Mouse (Mus musculus) hindbrain, embryonic 10.5 days (tissue): Measurements from ENCODE around the gene Prrt4. TPM values are rescaled to one million over a fixed set of nuclear protein-coding genes. Genes with fewer than 3 reads are reported as not detected.

Source experiments
- DNase-seq: peaks from one replicate; pipeline ENCODE4 v3.0.0-alpha.2; 2017; ENCODE audit warnings: low spot score
- H3K27ac ChIP-seq: fragments of 300-500 bp; sonication (generic); 2 replicates; pipeline ENCODE4 v1.5.1; 2016; ENCODE audit warnings: mild to moderate bottlenecking, moderate library complexity
- H3K27me3 ChIP-seq: fragments of 300-500 bp; sonication (generic); 2 replicates; pipeline ENCODE4 v1.6.1; 2016; ENCODE audit warnings: mild to moderate bottlenecking; ENCODE audit not compliant: poor library complexity, insufficient read depth, severe bottlenecking
- H3K36me3 ChIP-seq: fragments of 300-500 bp; sonication (generic); 2 replicates; pipeline ENCODE4 v1.6.1; 2016; ENCODE audit warnings: mild to moderate bottlenecking, moderate library complexity
- H3K4me1 ChIP-seq: fragments of 300-500 bp; sonication (generic); replicated peaks from 2 replicates; pipeline ENCODE4 v1.6.1; 2016; ENCODE audit warnings: mild to moderate bottlenecking
- H3K4me3 ChIP-seq: fragments of 300-500 bp; sonication (generic); 2 replicates; pipeline ENCODE4 v1.5.1; 2016; ENCODE audit warnings: mild to moderate bottlenecking, moderate library complexity
- H3K9me3 ChIP-seq: fragments of 300-500 bp; sonication (generic); 2 replicates; pipeline ENCODE4 v1.6.1; 2016; ENCODE audit warnings: mild to moderate bottlenecking, moderate library complexity
- WGBS: fragments of 180-500 bp; shearing (Covaris S2); methylation state at CpG from one replicate; pipeline ENCODE4 v1.1.7; 2016; 5-methylcytosine and 5-hydroxymethylcytosine counted together
- polyA plus RNA-seq: library from polyadenylated mRNA; unstranded; fragments of >200 nt; fragmentation: Nextera tagmentation; extraction: Ambion mirVana; gene quantifications from 2 replicates; pipeline ENCODE4 v1.2.1, GENCODE M21; 2016

The Prrt4 gene
- polyA plus RNA-seq, 1 experiment from 2014 or later: 1.6 TPM

GRCm38 (mm10) chr6:29193961-29194750 lies 14.8 kb upstream of the Prrt4 start:
- H3K4me3 ChIP-seq: no peak overlapping the region
- H3K27ac ChIP-seq: no peak overlapping the region; the same call in 1 of the 2 replicates
- H3K27me3 ChIP-seq: peaks cover 51% of the 10 kb centered on the region
- peaks cover 28% of the 10 kb centered on the region for H3K4me1 ChIP-seq
- no peaks in the 10 kb centered on the region for H3K36me3 ChIP-seq
- WGBS: 71% methylated on average over 15 of the region's 15 CpGs
- no peaks in the 10 kb centered on the region for H3K9me3 ChIP-seq
- no peak for DNase-seq

DNA sequence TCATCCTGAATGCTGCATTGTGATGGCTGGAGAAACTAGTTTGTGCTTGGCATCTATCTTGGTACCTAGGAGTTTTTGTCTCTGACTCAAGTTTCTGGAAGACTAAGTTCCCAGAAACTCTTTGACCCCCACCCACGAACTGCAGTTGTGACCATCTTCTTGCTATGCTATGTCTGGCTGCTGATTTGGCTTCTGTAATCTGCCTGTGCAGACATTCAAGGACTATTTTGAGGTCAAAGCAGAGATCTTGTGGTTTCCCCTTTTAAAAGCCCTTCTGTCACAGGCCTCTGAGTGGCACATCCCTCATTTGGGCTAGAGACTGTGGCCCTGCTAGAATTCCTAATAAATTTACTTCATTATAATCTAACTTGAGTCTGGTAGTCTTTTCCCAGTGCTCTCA lies 8.6 kb upstream of the Prrt4 start:
- 70% methylated on average over 1 of the region's 1 CpGs for WGBS
- Histone ChIP-seq H3K36me3 (no peaks in the 10 kb centered on the region), H3K27me3 (peaks cover 10% of the 10 kb centered on the region; the same call in 1 of the 2 replicates), H3K9me3 (no peaks in the 10 kb centered on the region), H3K4me1 (0 out of 2 replicates have a peak, but pooled peaks cover 3% of the 10 kb centered on the region), H3K4me3 (no peak overlapping the region), H3K27ac (no peak overlapping the region)
- DNase-seq: no peak

GRCm38 (mm10) chr6:29179843-29180242 lies 459 bp upstream of the Prrt4 start:
- peak; percentile 4 for DNase-seq
- Histone ChIP-seq H3K27ac (no peak overlapping the region), H3K36me3 (no peaks in the 10 kb centered on the region), H3K9me3 (no peaks in the 10 kb centered on the region), H3K27me3 (peaks cover 82% of the 10 kb centered on the region), H3K4me1 (peaks cover 21% of the 10 kb centered on the region), H3K4me3 (peak overlapping the region; percentile 74)
- 45% methylated on average over 8 of the region's 8 CpGs for WGBS

GRCm38 (mm10) chr6:29177901-29178879 lies 1.2 kb downstream of the Prrt4 start:
- H3K27ac ChIP-seq: peak overlapping the region; percentile 89
- peaks cover 99% of the 10 kb centered on the region for H3K27me3 ChIP-seq
- peak; percentile 33 for DNase-seq
- no peaks in the 10 kb centered on the region for H3K36me3 ChIP-seq
- WGBS: 8% methylated on average over 17 of the region's 17 CpGs
- H3K4me1 ChIP-seq: peaks cover 34% of the 10 kb centered on the region
- no peaks in the 10 kb centered on the region for H3K9me3 ChIP-seq
- H3K4me3 ChIP-seq: peak overlapping the region; percentile 74

DNA sequence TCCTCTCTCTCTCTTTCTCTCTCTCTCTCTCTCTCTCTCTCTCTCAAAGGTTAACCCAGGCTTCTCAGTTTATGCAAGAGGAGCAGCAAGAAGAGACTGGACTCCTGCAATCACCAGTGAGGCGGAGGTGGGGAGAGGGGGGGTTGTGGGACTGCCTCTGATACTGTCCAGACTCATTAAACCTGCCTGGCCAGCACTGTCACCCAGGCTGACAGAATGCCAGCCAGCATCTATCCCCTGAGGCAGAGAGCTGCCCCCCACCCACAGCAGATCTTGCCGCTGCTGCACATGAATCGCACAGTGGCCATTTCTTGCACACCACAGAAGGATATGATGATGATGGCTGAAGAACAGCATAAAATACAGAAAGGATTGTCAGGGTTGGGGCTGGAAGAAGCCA lies 4.3 kb downstream of the Prrt4 start:
- no peak for DNase-seq
- H3K9me3 ChIP-seq: no peaks in the 10 kb centered on the region
- 83% methylated on average over 3 of the region's 3 CpGs for WGBS
- peaks cover 100% of the 10 kb centered on the region for H3K27me3 ChIP-seq
- no peak overlapping the region for H3K27ac ChIP-seq
- peaks cover 49% of the 10 kb centered on the region for H3K4me1 ChIP-seq
- no peak overlapping the region for H3K4me3 ChIP-seq
- H3K36me3 ChIP-seq: no peaks in the 10 kb centered on the region

DNA sequence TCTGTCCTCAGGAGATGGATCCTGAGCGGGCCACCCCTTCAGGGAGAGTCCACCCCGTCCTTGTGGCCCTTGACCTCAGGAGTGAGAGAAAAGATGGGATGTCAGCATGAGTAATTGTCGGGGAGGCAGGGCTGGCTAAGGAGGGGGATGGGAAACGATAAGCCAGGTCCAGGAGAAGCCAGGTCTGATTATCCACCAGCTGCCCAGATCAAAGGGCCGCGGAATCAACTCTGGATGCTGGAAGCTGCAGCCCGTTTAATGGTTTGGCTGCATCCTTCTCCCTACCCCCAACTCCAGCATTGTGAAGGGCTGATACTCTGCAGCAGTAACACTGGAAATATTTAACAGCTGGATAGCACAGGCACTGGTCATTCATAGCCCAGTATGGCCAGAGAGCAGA lies 5.0 kb downstream of the Prrt4 start:
- H3K36me3 ChIP-seq: no peaks in the 10 kb centered on the region
- H3K27ac ChIP-seq: no peak overlapping the region
- 23% methylated on average over 7 of the region's 7 CpGs for WGBS
- peaks cover 52% of the 10 kb centered on the region for H3K4me1 ChIP-seq
- no peak for DNase-seq
- H3K9me3 ChIP-seq: no peaks in the 10 kb centered on the region
- H3K27me3 ChIP-seq: peaks cover 100% of the 10 kb centered on the region
- no peak overlapping the region for H3K4me3 ChIP-seq

DNA sequence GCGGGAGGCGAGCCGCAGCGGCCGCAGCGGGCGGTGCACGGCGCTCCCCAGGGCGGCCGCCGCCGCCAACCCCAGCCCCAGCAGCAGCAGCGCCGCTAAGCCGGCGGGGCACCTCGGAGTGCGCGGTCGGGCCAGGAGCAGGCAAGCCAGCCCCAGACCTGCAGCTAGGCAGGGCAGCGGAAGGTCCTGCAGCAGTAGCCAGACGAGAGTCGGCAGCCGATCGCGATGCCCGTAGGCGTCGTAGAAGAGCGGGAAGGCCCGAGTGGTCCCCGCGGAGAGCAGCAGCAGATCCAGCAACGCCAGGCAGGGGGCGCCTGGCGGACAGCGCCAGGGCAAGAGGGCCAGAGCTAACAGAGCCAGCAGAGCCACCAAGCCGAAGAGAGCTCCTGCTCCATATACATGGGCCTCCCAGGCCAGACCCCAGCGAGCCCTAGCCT lies 8.4 kb downstream of the Prrt4 start:
- peak; percentile 91 for DNase-seq
- Histone ChIP-seq H3K27me3 (peaks cover 97% of the 10 kb centered on the region), H3K4me3 (peak overlapping the region; percentile 65), H3K9me3 (no peaks in the 10 kb centered on the region), H3K4me1 (peaks cover 33% of the 10 kb centered on the region), H3K27ac (peak overlapping the region; percentile 83), H3K36me3 (no peaks in the 10 kb centered on the region)
- WGBS: 0% methylated on average over 40 of the region's 40 CpGs

DNA sequence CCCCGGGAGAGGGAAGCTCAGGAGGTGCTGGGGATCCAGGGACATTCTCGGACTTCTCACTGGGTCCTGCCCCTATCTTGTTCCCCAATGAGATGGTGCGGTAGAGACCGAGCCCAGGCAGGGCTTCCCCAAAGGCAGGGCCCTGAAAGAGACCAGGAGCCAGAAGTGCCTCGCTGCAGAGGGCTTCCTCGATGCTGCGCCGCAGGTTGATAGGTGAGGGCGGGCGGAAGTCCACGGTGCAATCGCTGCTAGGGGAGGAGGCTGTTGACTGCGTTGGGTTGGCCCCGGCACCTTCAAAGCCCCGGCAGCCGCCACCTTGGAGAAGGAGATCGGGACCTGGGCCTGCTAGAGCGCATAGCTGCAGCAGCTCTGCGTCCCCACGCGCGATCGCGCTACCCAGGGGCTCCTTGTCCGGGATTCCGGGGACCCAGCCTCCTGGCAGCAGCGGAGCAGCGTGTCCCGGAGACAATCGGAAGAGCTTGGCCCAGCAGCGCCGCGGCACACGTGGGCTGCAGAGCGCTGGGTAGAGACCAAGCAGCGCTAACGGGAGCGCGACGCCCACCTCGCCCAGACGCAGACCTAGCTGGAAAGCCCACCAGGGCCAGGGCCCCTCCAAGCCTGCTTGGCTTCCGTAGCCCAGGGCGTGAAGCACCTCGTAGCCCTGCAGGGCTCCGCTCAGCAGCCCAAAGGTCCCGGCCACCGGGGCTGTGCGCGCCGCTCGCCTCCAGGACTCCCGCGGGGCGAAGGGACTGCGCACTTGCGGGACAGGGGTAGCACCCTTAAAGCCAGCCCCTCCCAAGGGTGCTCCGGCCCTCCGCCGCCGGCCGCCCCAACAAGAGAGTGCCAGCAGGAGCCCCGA lies 9.1 kb downstream of the Prrt4 start:
- Histone ChIP-seq H3K9me3 (no peaks in the 10 kb centered on the region), H3K4me3 (peak overlapping the region; percentile 65), H3K27me3 (peaks cover 90% of the 10 kb centered on the region), H3K4me1 (peaks cover 33% of the 10 kb centered on the region), H3K27ac (peak overlapping the region; percentile 83), H3K36me3 (no peaks in the 10 kb centered on the region)
- peak; percentile 58 for DNase-seq
- under 1% methylated on average over 63 of the region's 63 CpGs for WGBS

- H3K9me3 ChIP-seq: no peaks in the 10 kb centered on the region
- H3K4me3 ChIP-seq: peak overlapping the region; percentile 65
- DNase-seq: peak; percentile 45
- WGBS: 5% methylated on average over 12 of the region's 12 CpGs
- no peaks in the 10 kb centered on the region for H3K36me3 ChIP-seq
- H3K27ac ChIP-seq: 0 out of 2 replicates have a peak overlapping the region, but pooled peaks have one; percentile 83
- H3K27me3 ChIP-seq: peaks cover 84% of the 10 kb centered on the region
- H3K4me1 ChIP-seq: peaks cover 32% of the 10 kb centered on the region
Measured at GRCm38 (mm10) chr6:29169675-29170062, 9.7 kb downstream of the Prrt4 start.

GRCm38 (mm10) chr6:29168871-29169270 lies 10.5 kb downstream of the Prrt4 start:
- WGBS: 50% methylated on average over 2 of the region's 2 CpGs
- Histone ChIP-seq H3K27me3 (peaks cover 76% of the 10 kb centered on the region), H3K4me1 (peaks cover 27% of the 10 kb centered on the region), H3K36me3 (no peaks in the 10 kb centered on the region), H3K4me3 (no peak overlapping the region), H3K9me3 (no peaks in the 10 kb centered on the region), H3K27ac (no peak overlapping the region)
- DNase-seq: no peak

- H3K36me3 ChIP-seq: 0 out of 2 replicates have a peak, but pooled peaks cover 4% of the 10 kb centered on the region
- no peaks in the 10 kb centered on the region for H3K9me3 ChIP-seq
- 32% methylated on average over 1 of the region's 1 CpGs for WGBS
- H3K4me1 ChIP-seq: peaks cover 31% of the 10 kb centered on the region
- H3K27me3 ChIP-seq: peaks cover 49% of the 10 kb centered on the region
- no peak overlapping the region for H3K27ac ChIP-seq
- H3K4me3 ChIP-seq: no peak overlapping the region
- peak; percentile 21 for DNase-seq
Measured at GRCm38 (mm10) chr6:29166196-29166595, 13.2 kb downstream of the Prrt4 start.
